Mouse (Mus musculus): ENCODE measurements around the gene Slc50a1.

DNA sequence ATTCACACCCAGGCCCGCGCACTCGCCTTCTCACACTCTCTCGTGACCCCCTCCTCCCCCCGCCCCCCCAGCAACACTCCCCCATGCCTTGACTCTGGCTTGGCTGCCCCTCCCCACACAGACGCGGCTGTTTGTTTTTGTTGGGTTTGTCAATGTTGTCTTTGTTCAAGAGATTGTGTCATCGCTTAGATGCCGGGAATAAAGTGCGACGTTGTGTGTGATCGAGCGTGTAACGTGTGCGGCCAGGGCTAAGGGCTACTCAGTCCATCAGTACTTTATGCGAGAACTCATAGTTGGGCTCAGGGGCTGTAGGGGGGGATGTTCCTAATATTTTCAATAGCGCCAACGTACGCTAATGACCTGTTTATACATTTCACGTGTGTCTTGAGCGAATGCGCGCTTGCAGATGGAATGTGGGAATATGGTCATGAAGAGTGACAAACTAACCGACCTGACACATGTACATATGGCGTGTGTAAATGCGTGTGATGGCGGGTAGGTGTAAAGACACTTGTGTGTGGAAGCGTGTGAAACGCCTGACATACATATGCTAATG lies 9.8 kb upstream of the Slc50a1 start:
- TF ChIP-seq POLR2A (IDR thresholded peaks at IDR 0.05; ENCODE audit: low read depth, low read length) (no peak), RCOR1 (conservative IDR thresholded peaks at IDR 0.05; ENCODE audit: low read depth, low read length) (no peak), EP300 (IDR thresholded peaks at IDR 0.05; ENCODE audit: low read length) (no peak), CHD2 (IDR thresholded peaks at IDR 0.05; ENCODE audit: low read length) (no peak), CHD1 (IDR thresholded peaks at IDR 0.05; ENCODE audit: low read depth, low read length) (no peak), HCFC1 (IDR thresholded peaks at IDR 0.05; ENCODE audit: low read depth, low read length) (no peak), USF1 (IDR thresholded peaks at IDR 0.05; ENCODE audit: low read depth, low read length) (no peak), SMC3 (IDR thresholded peaks at IDR 0.05; ENCODE audit: low read depth, low read length) (no peak), UBTF (IDR thresholded peaks at IDR 0.05; ENCODE audit: low read depth, low read length) (no peak), ZNF384 (IDR thresholded peaks at IDR 0.05; ENCODE audit: low read depth, low read length) (no peak), BHLHE40 (IDR thresholded peaks at IDR 0.05; ENCODE audit: low read depth, low read length) (no peak), SIN3A (IDR thresholded peaks at IDR 0.05; ENCODE audit: low read length) (no peak), RAD21 (IDR thresholded peaks at IDR 0.05; ENCODE audit: low read depth, low read length) (no peak), CTCF (conservative IDR thresholded peaks at IDR 0.05 in 1 of 2, IDR thresholded peaks at IDR 0.05 in 1 of 2; ENCODE audit: low read depth in 2 of 2, low read length in 2 of 2) (no peak)

All from CH12.LX (cell line).